Mouse (Mus musculus) Patski (cell line): Measurements from ENCODE around the gene Arl5b. TPM values are rescaled to one million over a fixed set of nuclear protein-coding genes. Genes with fewer than 3 reads are reported as not detected.

Experiments
- ATAC-seq: fragments of 100-300 bp; one replicate; pipeline ENCODE4 v1.8.0; 2021
- CTCF ChIA-PET: fragments of 350-600 bp; sonication (Branson Sonifier 250); formaldehyde crosslinking; loops from one replicate; lab custom pipeline; 2022; ENCODE audit warnings: inconsistent platforms; lab: Charles Lee
- POLR2A ChIA-PET: fragments of 350-600 bp; sonication (Branson Sonifier 250); formaldehyde crosslinking; loops from one replicate; lab custom pipeline; 2022; ENCODE audit warnings: antibody characterized with exemption, inconsistent platforms; lab: Charles Lee
- DNase-seq: peaks from one replicate; pipeline ENCODE4 v3.0.0-alpha.2; 2011; ENCODE audit warnings: low read depth, low spot score
- H3K27me3 ChIP-seq: fragments of 371-371 bp; one replicate; pipeline ENCODE4 v1.5.1; 2021
- CTCF ChIP-seq: fragments of 100-300 bp; IDR thresholded peaks from one replicate; pipeline ENCODE4 v1.5.1; 2021
- in situ Hi-C: fragments of 300-500 bp; cut with MboI; formaldehyde crosslinking; loops from 3 replicates; pipeline ENCODE4 v1.11.1; 2018; ENCODE audit warnings: low pct_unique_long_range_greater_than_20kb, mixed read lengths
- polyA plus RNA-seq: library from polyadenylated mRNA; unstranded; gene quantifications from one replicate; pipeline ENCODE4 v1.2.3, GENCODE M21; 2021

The Arl5b gene
- polyA plus RNA-seq: 11.2 TPM

DNA sequence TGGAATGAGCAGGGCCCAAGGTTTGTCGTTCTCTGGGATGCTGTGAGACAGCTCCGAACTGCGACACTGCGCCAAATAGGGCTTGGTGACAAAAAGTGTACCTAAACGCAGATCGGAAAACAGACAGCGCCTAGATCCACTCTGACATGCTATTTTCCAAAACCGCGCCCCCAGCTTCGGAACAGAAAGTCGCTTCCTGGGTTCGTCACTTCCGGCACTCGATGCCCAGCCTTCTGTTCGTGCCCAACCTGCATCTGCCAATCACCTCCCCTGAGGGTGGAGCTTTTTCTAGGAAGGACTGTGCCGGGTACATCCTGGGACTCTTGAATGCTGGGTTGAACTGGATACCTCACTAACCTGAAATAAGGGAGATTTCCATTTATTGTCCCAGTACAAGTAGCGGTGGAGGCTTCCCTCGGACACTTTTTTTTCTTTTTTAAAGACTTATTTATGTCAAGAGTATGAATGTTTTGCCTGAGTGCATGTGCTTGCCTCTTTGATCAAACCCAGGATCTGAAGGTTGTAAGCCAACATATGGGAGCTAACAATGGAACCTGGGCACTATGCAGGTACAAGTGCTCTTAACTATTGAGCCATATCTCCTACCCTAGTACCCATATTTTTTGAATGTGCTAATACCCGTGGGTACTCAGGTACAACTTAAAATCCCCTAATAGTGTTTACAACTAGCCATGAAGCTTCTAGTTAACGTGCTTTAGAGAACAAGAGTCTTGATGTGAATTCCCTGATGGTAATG lies at the start of gene Arl5b:
Gene Arl5b (plus strand): TSS at position 279 of the 757 bp plus-strand sequence.
- in situ Hi-C loops: no loop called here
- DNase-seq: peak; percentile 54
- ChIA-PET CTCF (interaction anchor here (1.4 to 2.6 kb wide), 3 partner anchors 9 to 19 kb away, joined by 3 to 7 read pairs (median 6); no protein-coding TSS in a partner anchor), POLR2A (no interaction called here)
- peak; percentile 99 for ATAC-seq
- no peak for TF ChIP-seq CTCF
- H3K27me3 ChIP-seq: no peaks in the 10 kb centered on the region

GRCm38 (mm10) chr2:15007531-15007930 lies 41.7 kb upstream of the Arl5b start:
- in situ Hi-C loops: no loop called here
- ChIA-PET POLR2A (no interaction called here), CTCF (no interaction called here)
- H3K27me3 ChIP-seq: no peaks in the 10 kb centered on the region
- no peak for TF ChIP-seq CTCF
- ATAC-seq (no peak), DNase-seq (no peak)

GRCm38 (mm10) chr2:15008072-15008471 lies 41.1 kb upstream of the Arl5b start:
- TF ChIP-seq CTCF: no peak
- POLR2A ChIA-PET: no interaction called here
- CTCF ChIA-PET: no interaction called here
- no peaks in the 10 kb centered on the region for H3K27me3 ChIP-seq
- in situ Hi-C loops: no loop called here
- ATAC-seq (no peak), DNase-seq (no peak)

DNA sequence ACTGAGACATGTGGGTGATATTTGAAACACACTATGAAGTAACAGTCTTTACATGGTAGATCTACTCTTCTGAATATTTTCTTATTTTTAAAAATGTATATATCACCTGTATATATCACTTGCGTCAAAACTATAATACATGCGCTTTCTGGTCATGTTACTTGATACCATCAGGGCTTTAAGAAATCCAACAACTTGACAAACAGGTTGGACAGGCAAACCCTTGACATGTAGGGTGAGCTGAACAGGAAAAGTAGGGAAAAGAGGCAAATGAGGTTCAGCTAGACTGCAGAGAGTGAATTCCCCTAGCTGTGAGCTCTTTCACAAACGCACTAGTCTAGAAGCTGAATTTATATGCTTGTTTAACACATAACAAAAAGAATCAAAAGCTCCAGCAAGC lies 22.4 kb upstream of the Arl5b start:
- TF ChIP-seq CTCF: no peak
- ChIA-PET POLR2A (interaction anchor here (0.6 kb wide), 1 partner anchor 1239 kb away, joined by 3 read pairs; no protein-coding TSS in a partner anchor), CTCF (interaction anchor here (1.3 kb wide), 1 partner anchor 14 kb away, joined by 4 read pairs; no protein-coding TSS in a partner anchor)
- DNase-seq (no peak), ATAC-seq (no peak)
- no peaks in the 10 kb centered on the region for H3K27me3 ChIP-seq
- in situ Hi-C loops: no loop called here

DNA sequence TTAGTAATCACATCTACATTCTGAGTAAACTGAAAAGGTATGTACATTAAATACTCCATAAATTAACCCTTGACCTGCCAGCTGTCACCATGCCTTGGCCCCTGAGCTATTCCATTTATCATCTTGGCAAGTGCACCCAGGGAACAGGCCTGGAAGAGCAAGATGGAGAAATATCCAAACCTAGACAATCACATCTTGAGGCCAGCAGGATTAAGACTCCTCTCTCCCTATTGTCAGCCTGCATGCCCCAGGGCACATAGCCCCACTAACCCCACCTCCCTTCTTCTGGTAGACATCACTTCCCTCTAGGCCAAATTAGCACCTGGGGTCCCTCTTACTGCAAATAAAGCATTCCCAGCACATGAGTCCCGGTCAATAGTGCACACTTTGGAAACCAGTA lies 21.4 kb upstream of the Arl5b start:
- ATAC-seq (no peak), DNase-seq (no peak)
- CTCF ChIA-PET: interaction anchor here (1.2 to 1.3 kb wide), 2 partner anchors 8 to 13 kb away, joined by 3 to 4 read pairs; no protein-coding TSS in a partner anchor
- TF ChIP-seq CTCF: no peak
- in situ Hi-C loops: no loop called here
- H3K27me3 ChIP-seq: no peaks in the 10 kb centered on the region
- POLR2A ChIA-PET: no interaction called here

DNA sequence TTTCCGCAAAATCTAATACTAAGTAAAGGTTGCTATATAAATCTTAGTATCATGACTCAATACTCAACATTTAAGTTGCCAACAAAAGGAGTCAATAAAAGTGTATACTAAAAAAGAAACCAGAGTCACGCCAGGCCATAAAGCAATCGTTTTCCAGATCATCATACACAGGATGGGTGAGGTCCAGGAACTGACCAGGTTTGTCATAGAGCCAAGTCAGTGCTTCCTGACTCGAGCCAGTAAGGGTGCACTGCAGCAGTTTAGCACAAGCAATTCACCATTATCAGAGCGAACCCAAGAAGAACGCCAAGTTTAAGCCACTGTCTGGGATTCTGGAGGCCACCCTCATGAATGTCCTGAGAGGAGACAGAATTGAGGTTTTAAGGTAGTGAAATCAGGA lies 10.5 kb upstream of the Arl5b start:
- in situ Hi-C loops: no loop called here
- POLR2A ChIA-PET: interaction anchor here (0.6 kb wide), 1 partner anchor 24 kb away, joined by 6 read pairs; no protein-coding TSS in a partner anchor
- no peaks in the 10 kb centered on the region for H3K27me3 ChIP-seq
- no peak for TF ChIP-seq CTCF
- no peak for ATAC-seq
- no peak for DNase-seq
- CTCF ChIA-PET: no interaction called here

DNA sequence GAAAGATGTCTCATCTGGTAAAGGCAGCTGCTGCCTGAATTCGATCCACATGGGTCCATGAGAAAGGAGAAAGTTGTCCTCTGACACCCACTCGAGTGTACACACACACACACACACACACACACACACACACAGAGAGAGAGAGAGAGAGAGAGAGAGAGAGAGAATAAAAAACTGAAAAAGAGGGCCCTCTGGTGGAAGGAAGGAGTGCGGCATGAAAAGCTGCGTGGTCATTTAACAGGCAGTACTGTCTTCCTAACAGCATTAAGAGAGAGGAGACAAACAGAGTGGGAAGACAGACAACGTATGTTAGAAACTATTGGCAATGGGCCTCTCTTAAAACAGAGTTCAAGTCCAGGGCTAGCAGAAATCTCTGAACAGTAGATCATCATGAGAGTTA lies 8.9 kb upstream of the Arl5b start:
- ATAC-seq (no peak), DNase-seq (no peak)
- ChIA-PET CTCF (interaction anchor here (0.8 to 2.0 kb wide), 4 partner anchors 9 to 21 kb away, joined by 3 to 11 read pairs (median 6); partner anchors contain the start of gene Arl5b), POLR2A (no interaction called here)
- no peaks in the 10 kb centered on the region for H3K27me3 ChIP-seq
- in situ Hi-C loops: no loop called here
- peak; percentile 76 for TF ChIP-seq CTCF

DNA sequence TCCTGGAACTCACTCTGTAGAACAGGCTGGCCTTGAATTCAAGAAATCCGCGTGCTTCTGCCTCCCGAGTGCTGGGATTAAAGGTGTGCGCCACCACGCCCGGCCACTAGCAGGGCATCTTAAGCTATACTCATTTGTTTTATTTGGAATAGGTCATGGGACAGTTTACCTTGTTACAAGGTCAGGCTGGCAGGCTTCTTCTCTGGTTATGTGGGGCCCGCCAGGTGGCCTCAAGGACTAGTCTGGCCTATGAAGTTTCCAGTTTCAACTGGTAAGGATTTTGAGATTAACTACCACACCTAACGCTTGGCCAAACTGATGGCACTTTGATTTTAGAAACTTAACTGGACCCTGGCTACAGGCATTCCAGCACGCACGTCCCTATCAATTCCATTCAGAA lies 5.3 kb downstream of the Arl5b start:
- ATAC-seq (peak; percentile 19), DNase-seq (peak; percentile 30)
- no peak for TF ChIP-seq CTCF
- in situ Hi-C loops: no loop called here
- ChIA-PET POLR2A (no interaction called here), CTCF (interaction anchor here (1.0 to 1.1 kb wide), 2 partner anchors 11 to 22 kb away, joined by 3 to 5 read pairs; no protein-coding TSS in a partner anchor)
- H3K27me3 ChIP-seq: no peaks in the 10 kb centered on the region

- DNase-seq: peak; percentile 60
- CTCF ChIA-PET: no interaction called here
- TF ChIP-seq CTCF: peak; percentile 41
- POLR2A ChIA-PET: no interaction called here
- ATAC-seq: peak; percentile 99
- in situ Hi-C loops: no loop called here
- no peaks in the 10 kb centered on the region for H3K27me3 ChIP-seq
Observed at GRCm38 (mm10) chr2:15054945-15055637, 5.9 kb downstream of the Arl5b start, which contains the start of gene Nsun6. Gene Nsun6 (minus strand): TSS chr2:15055069.

- no peak for TF ChIP-seq CTCF
- ChIA-PET CTCF (no interaction called here), POLR2A (no interaction called here)
- H3K27me3 ChIP-seq: no peaks in the 10 kb centered on the region
- DNase-seq: peak; percentile 6
- in situ Hi-C loops: no loop called here
- peak; percentile 1 for ATAC-seq
Observed at GRCm38 (mm10) chr2:15055741-15056151, 6.6 kb downstream of the Arl5b start.

DNA sequence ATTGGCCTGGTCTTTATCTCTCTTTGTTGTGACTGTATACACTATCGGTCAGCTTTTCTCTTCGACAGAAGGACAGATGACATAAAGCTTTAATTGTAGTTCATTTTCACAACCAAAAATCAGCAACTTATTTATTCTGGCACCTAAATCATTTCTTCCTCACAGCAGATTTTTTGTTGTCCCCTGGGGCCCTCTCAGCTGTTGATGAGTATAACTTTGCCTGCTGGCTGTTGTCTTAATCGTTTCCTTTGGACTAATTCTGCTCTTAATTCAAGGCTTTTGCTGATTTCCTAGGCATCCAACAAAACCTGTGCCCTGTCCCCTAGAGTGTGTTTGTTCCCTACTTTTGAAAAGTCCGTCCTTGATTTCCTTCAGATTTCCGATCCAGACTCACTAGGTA lies 9.0 kb downstream of the Arl5b start:
- no peaks in the 10 kb centered on the region for H3K27me3 ChIP-seq
- no peak for TF ChIP-seq CTCF
- CTCF ChIA-PET: interaction anchor here (1.1 kb wide), 1 partner anchor 24 kb away, joined by 3 read pairs; no protein-coding TSS in a partner anchor
- POLR2A ChIA-PET: interaction anchor here (0.8 kb wide), 1 partner anchor 76 kb away, joined by 5 read pairs; no protein-coding TSS in a partner anchor
- in situ Hi-C loops: no loop called here
- ATAC-seq (no peak), DNase-seq (no peak)
